ENCODE assay signal across 20 mouse cellular contexts in genomic region chr2:114340578-114341293, GRCm38 (mm10).
DNase-seq lines count a peak whose midpoint lies in the region; ATAC-seq and TF ChIP-seq lines count a peak whose summit lies in the region.
"Had no signal": no experiment of that assay in that cellular context is flagged by ENCODE, and none has a peak within 500 bp of the region (broad histone marks: within the 10 kb centered on the region; RNA-seq: fewer than 3 reads in every experiment).

No protein-coding gene starts in this region.

- H3K27me3 ChIP-seq in midbrain, embryonic 15.5 days (replicated peaks), result no peaks in the 10 kb centered on the region
- H3K27me3 ChIP-seq in midbrain, embryonic 10.5 days (ENCODE audit: low read depth, poor library complexity, severe bottlenecking), result no peaks in the 10 kb centered on the region
- no peaks in the 10 kb centered on the region for H3K27me3 ChIP-seq in heart, adult 2 months (ENCODE audit: control insufficient read depth, insufficient read depth, low read length)
- H3K27me3 ChIP-seq: embryonic facial prominence, embryonic 12.5 days; limb, embryonic 13.5 days; liver, embryonic 15.5 days had no signal

- H3K27ac ChIP-seq in midbrain, embryonic 15.5 days, result no peak overlapping the region
- no peak overlapping the region for H3K27ac ChIP-seq in midbrain, embryonic 10.5 days (replicated peaks)
- no peak overlapping the region for H3K27ac ChIP-seq in cortical plate, adult 2 months (ENCODE audit: insufficient read depth, low read length)
- no peak overlapping the region for H3K27ac ChIP-seq in heart, adult 2 months
- H3K27ac ChIP-seq: embryonic facial prominence, embryonic 12.5 days; heart, embryonic 10.5 days; limb, embryonic 13.5 days; liver, embryonic 15.5 days had no signal

- 0 out of 2 replicates have a peak overlapping the region, but pooled peaks have one; percentile 8 for H3K4me2 ChIP-seq in midbrain, embryonic 15.5 days
- H3K4me2 ChIP-seq: embryonic facial prominence, embryonic 12.5 days; limb, embryonic 13.5 days; liver, embryonic 15.5 days had no signal

- no peak for ATAC-seq in midbrain, embryonic 15.5 days (replicated peaks)

- TF ChIP-seq POLR2A in cortical plate, adult 2 months (IDR thresholded peaks at IDR 0.05; ENCODE audit: extremely low read depth, insufficient read depth, low read length), result no peak
- TF ChIP-seq POLR2A in heart, adult 2 months (IDR thresholded peaks at IDR 0.05; ENCODE audit: insufficient read depth, low read depth, low read length), result no peak

- DNase-seq in frontal cortex, postnatal 10 days (ENCODE audit: low spot score in 2 of 2), result peak; percentile 6 to 7
- DNase-seq in frontal cortex, postnatal 14 days (ENCODE audit: low spot score in 2 of 2), result no peak
- no peak for DNase-seq in midbrain, embryonic 10.5 days (ENCODE audit: low spot score)
- DNase-seq in right cerebral cortex, postnatal 4 days, result peak; percentile 4
- DNase-seq in heart, adult 2 months, result no peak
- DNase-seq: cerebellum, adult 11 months; cerebellum, postnatal 36 days; gastrocnemius, postnatal 25 days; heart, postnatal 4 days; kidney, adult 18-20 months; kidney, postnatal 36 days; lung, postnatal 14 days; thymus, adult 18-20 months had no signal

- 68% methylated on average over 9 of the region's 9 CpGs for WGBS in midbrain, embryonic 15.5 days
- 91% methylated on average over 9 of the region's 9 CpGs for WGBS in midbrain, embryonic 10.5 days
- 83% methylated on average over 9 of the region's 9 CpGs for WGBS in heart, adult 2 months

- H3K9me3 ChIP-seq in midbrain, embryonic 15.5 days, result no peaks in the 10 kb centered on the region
- 0 out of 2 replicates have a peak, but pooled peaks cover 3% of the 10 kb centered on the region for H3K9me3 ChIP-seq in midbrain, embryonic 10.5 days (replicated peaks)
- H3K9me3 ChIP-seq: embryonic facial prominence, embryonic 12.5 days; G1E; heart, embryonic 10.5 days; limb, embryonic 13.5 days; liver, embryonic 15.5 days had no signal

- no peak for TF ChIP-seq CTCF in cortical plate, adult 2 months (IDR thresholded peaks at IDR 0.05; ENCODE audit: extremely low read depth, insufficient read depth, low read length)
- TF ChIP-seq CTCF in heart, adult 2 months (IDR thresholded peaks at IDR 0.05), result no peak

- intact Hi-C loops in heart, adult 2 months (cut with DNase I), result no loop called here

- no peak for TF ChIP-seq EP300 in heart, adult 2 months (IDR thresholded peaks at IDR 0.05; ENCODE audit: insufficient read depth, low read depth, low read length)

- H3K4me1 ChIP-seq in midbrain, embryonic 15.5 days, result no peaks in the 10 kb centered on the region
- no peaks in the 10 kb centered on the region; the same call in 1 of the 2 replicates for H3K4me1 ChIP-seq in midbrain, embryonic 10.5 days
- no peaks in the 10 kb centered on the region for H3K4me1 ChIP-seq in cortical plate, adult 2 months (ENCODE audit: control insufficient read depth, insufficient read depth, low read length)
- no peaks in the 10 kb centered on the region for H3K4me1 ChIP-seq in heart, adult 2 months (ENCODE audit: control insufficient read depth, insufficient read depth, low read length)
- H3K4me1 ChIP-seq: embryonic facial prominence, embryonic 12.5 days; heart, embryonic 10.5 days; limb, embryonic 13.5 days; liver, embryonic 15.5 days had no signal

- H3K4me3 ChIP-seq in midbrain, embryonic 15.5 days, result no peak overlapping the region
- H3K4me3 ChIP-seq in midbrain, embryonic 10.5 days, result no peak overlapping the region
- peak overlapping the region; percentile 19; the same call in 1 of the 2 replicates for H3K4me3 ChIP-seq in cortical plate, adult 2 months (ENCODE audit: insufficient read depth, low read length)
- no peak overlapping the region for H3K4me3 ChIP-seq in heart, adult 2 months
- H3K4me3 ChIP-seq: embryonic facial prominence, embryonic 12.5 days; heart, embryonic 10.5 days; limb, embryonic 13.5 days; liver, embryonic 15.5 days had no signal

- H3K9ac ChIP-seq in midbrain, embryonic 15.5 days, result no peak overlapping the region
- no peak overlapping the region for H3K9ac ChIP-seq in heart, adult 2 months (ENCODE audit: low read depth, low read length)
- H3K9ac ChIP-seq: embryonic facial prominence, embryonic 12.5 days; limb, embryonic 13.5 days; liver, embryonic 15.5 days had no signal

- H3K79me2 ChIP-seq in heart, adult 2 months (replicated peaks; ENCODE audit: control insufficient read depth, insufficient read depth, low read length), result no peaks in the 10 kb centered on the region

- H3K36me3 ChIP-seq in midbrain, embryonic 15.5 days (replicated peaks), result no peaks in the 10 kb centered on the region
- no peaks in the 10 kb centered on the region for H3K36me3 ChIP-seq in midbrain, embryonic 10.5 days
- H3K36me3 ChIP-seq in heart, adult 2 months (ENCODE audit: control insufficient read depth, insufficient read depth, low read length), result no peaks in the 10 kb centered on the region
- H3K36me3 ChIP-seq: embryonic facial prominence, embryonic 12.5 days; G1E; heart, embryonic 10.5 days; limb, embryonic 13.5 days; liver, embryonic 15.5 days had no signal

Comparison
In these comparisons a context has a peak if more than half of its experiments do, and no peak if none do; other contexts are left out.
1. DNase-seq: peak in frontal cortex, postnatal 10 days (2 of 2) and right cerebral cortex, postnatal 4 days (single experiment); none in frontal cortex, postnatal 14 days (0 of 2), midbrain, embryonic 10.5 days (single experiment) and heart, adult 2 months (0 of 2).